Mouse (Mus musculus) inflammation-experienced regulatory T-cells, adult 16 weeks (primary cell): ENCODE data around the gene H2-Eb2. TPM values are rescaled to one million over a fixed set of nuclear protein-coding genes. Genes with fewer than 3 reads are reported as not detected.

Experiments
- polyA plus RNA-seq: library from polyadenylated mRNA; unstranded; fragments of 100-300 nt; shearing (Covaris generic); gene quantifications from one replicate; pipeline ENCODE4 v1.2.1, GENCODE M21; 2017

The H2-Eb2 gene
- polyA plus RNA-seq, result 0.26 TPM

DNA sequence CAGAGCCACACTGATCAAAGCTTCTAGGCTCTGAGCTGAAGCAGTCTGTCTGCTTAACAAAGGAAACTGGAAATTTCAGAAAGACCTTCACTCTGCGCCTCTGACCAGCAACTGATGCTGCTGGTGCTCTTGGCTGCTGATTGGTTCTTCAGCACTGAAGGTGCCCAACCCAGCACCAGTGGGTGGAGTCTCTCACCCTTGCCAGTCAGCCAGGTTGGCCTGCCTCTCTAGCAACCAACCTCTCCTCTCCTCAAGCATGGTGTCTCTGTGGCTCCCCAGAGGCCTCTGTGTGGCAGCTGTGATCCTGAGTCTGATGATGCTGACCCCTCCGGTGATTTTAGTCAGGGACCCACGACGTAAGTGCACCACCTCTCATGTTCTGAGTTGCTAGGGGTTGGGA lies at the start of gene H2-Eb2:
Gene H2-Eb2, plus strand, starts transcription at position 230 of the 400 bp plus-strand sequence.

DNA sequence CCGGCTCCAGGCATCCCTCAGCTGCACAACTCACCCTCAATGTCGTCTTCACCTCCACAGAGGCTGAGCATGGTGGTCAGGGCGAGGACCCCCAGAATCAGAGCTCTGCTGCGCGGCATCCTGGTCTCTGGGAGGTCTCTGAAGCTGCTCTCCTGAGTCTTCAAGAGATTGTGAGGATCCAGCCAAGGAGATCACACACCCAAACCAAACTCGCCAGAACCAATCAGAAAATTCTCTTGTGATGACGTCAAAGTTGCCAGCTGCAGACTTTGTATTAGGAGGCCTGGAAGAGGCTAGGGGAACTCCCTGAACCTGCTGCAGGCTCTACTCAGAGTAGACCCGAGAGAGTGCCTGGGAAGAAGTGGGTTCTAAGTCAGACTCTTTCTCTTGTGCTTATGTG lies 37.8 kb upstream of the H2-Eb2 start, which contains the start of gene H2-Aa:
Gene H2-Aa, minus strand, starts transcription at position 176 of the 400 bp plus-strand sequence.

DNA sequence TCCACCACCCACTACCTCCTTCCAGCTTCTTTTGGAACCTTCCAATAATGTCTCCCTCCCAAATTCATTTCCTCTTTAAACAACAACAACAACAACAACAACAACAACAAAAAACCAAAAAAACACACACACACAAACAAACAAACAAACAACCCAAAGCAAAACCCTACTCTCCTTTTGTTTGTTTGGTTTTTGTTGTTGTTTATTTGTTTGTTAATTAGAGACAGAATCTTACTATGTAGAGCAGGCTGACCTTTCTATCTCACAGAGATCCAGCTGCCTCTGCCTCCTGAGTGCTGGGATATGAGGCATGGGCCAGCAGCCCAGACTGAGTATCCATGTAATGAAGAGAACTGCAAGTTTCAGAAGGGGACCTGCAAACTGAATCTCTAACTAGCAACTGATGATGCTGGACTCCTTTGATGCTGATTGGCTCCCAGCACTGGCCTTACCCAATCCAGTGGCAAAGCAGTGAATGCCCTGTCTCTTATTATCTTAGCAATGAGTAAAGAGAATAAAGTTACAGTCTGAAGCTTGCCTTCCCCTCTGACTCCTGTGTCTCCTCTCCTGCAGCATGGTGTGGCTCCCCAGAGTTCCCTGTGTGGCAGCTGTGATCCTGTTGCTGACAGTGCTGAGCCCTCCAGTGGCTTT lies 20.0 kb upstream of the H2-Eb2 start, which contains the start of gene H2-Eb1:
Gene H2-Eb1, plus strand, starts transcription at position 488 of the 651 bp plus-strand sequence.

DNA sequence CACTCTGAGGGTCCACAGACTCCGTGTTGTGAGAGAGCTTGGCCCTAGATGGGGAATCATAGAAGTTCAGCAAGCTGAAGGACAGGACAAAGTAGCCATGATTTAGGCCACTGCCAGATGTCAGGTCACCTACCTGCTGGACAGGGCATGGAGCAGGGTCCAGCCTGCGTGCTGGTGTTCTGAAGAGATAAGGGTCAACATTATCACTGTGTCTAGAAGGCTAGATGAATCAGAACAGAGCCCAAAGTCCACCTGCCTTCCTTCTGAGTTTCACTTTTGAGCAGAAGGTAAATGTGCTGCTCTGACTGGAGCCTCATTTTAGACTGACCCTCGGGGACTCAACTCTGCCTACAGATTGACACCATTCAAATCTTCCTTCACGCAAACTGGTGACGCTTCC lies 29.1 kb downstream of the H2-Eb2 start, which contains the start of gene Btnl2:
Gene Btnl2, plus strand, starts transcription at position 284 of the 400 bp plus-strand sequence.

DNA sequence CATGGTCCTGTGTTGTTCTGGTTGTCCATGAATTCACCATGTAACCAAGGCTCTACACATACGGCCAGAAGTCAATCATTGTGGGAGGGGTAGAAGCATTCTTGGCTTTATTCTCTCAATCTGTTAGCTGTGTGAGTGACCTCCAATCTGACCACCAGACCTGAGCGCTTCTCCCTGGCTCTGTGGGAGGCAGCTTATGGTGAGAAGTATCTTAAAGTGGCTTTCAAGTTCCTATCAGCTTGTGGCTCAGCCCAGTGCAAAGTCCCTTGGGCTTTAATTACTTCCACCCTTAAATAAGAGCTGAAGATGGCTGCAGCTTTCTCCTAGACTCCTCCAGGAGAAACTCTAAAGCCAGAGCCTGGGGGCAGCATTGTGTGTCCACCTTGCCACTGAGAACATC lies 51.4 kb downstream of the H2-Eb2 start, which contains the start of gene Btnl1:
Gene Btnl1, plus strand, starts transcription at position 286 of the 400 bp plus-strand sequence.

Other genes with a start within 250 kb of the H2-Eb2 start
- 41.7 TPM for gene H2-Oa, start 233.3 kb upstream of the H2-Eb2 start, polyA plus RNA-seq
- gene H2-DMa, start 206.1 kb upstream of the H2-Eb2 start, polyA plus RNA-seq, result 118 TPM
- gene Brd2, start 203.0 kb upstream of the H2-Eb2 start, polyA plus RNA-seq, result 172 TPM
- 8.5 TPM for gene H2-DMb2, start 182.4 kb upstream of the H2-Eb2 start, polyA plus RNA-seq
- gene H2-DMb1, start 172.6 kb upstream of the H2-Eb2 start, polyA plus RNA-seq, result 7.1 TPM
- 543 TPM for gene Tap1, start 138.1 kb upstream of the H2-Eb2 start, polyA plus RNA-seq
- 552 TPM for gene Psmb9, start 137.9 kb upstream of the H2-Eb2 start, polyA plus RNA-seq
- 1,460 TPM for gene Psmb8, start 127.9 kb upstream of the H2-Eb2 start, polyA plus RNA-seq
- 505 TPM for gene Tap2, start 122.1 kb upstream of the H2-Eb2 start, polyA plus RNA-seq
- gene H2-Ob, start 86.8 kb upstream of the H2-Eb2 start, polyA plus RNA-seq, result 106 TPM
- gene H2-Ab1, start 68.0 kb upstream of the H2-Eb2 start, polyA plus RNA-seq, result 50.9 TPM
- gene H2-Aa, start 37.8 kb upstream of the H2-Eb2 start, polyA plus RNA-seq, result 34.5 TPM
- 26.1 TPM for gene H2-Eb1, start 19.8 kb upstream of the H2-Eb2 start, polyA plus RNA-seq
- gene Btnl2, start 29.2 kb downstream of the H2-Eb2 start, polyA plus RNA-seq, result 0.45 TPM
- not detected for gene Btnl1, start 51.5 kb downstream of the H2-Eb2 start, polyA plus RNA-seq
- 0.74 TPM for gene BC051142, start 73.2 kb downstream of the H2-Eb2 start, polyA plus RNA-seq
- gene Btnl4, start 151.7 kb downstream of the H2-Eb2 start, polyA plus RNA-seq, result 0.40 TPM
- 0.34 TPM for gene Btnl6, start 191.7 kb downstream of the H2-Eb2 start, polyA plus RNA-seq
- gene Notch4, start 238.6 kb downstream of the H2-Eb2 start, polyA plus RNA-seq, result 0.06 TPM